Mouse (Mus musculus) embryonic stem cell, embryonic (primary cell): ENCODE measurements around the gene Phactr1.

Source experiments
- CTCF ChIA-PET, 4 experiments: fragments of 300-600 bp in 2 of 4; fragments of 350-600 bp in 2 of 4; sonication (Branson Sonifier 250); formaldehyde crosslinking; loops; one replicate each; lab custom pipeline; 2022; ENCODE audit warnings: inconsistent platforms in 2 of 4; lab: Charles Lee
- POLR2A ChIA-PET, 4 experiments: fragments of 300-600 bp in 2 of 4; fragments of 350-600 bp in 2 of 4; sonication (Branson Sonifier 250); formaldehyde crosslinking; loops; one replicate each; lab custom pipeline; 2022; ENCODE audit warnings: antibody characterized with exemption in 4 of 4, inconsistent platforms in 1 of 4; lab: Charles Lee

Gene Phactr1

GRCm38 (mm10) chr13:42982646-42983045, 302.2 kb downstream of the Phactr1 start:
- ChIA-PET POLR2A (interaction anchor here in 1 of 4 experiments (0.6 kb wide), 1 partner anchor 1729 kb away, joined by 3 read pairs; no protein-coding TSS in a partner anchor), CTCF (no interaction called here)

GRCm38 (mm10) chr13:42985806-42986205, 305.4 kb downstream of the Phactr1 start:
- ChIA-PET POLR2A (no interaction called here), CTCF (no interaction called here)

- CTCF ChIA-PET: no interaction called here
- POLR2A ChIA-PET: interaction anchor here in 1 of 4 experiments (0.6 kb wide), 1 partner anchor 1393 kb away, joined by 3 read pairs; no protein-coding TSS in a partner anchor
Observed at GRCm38 (mm10) chr13:42987931-42988579, 307.6 kb downstream of the Phactr1 start.

- CTCF ChIA-PET: no interaction called here
- POLR2A ChIA-PET: no interaction called here
Observed at GRCm38 (mm10) chr13:42989481-42989880, 309.1 kb downstream of the Phactr1 start.

GRCm38 (mm10) chr13:42990051-42990450, 309.6 kb downstream of the Phactr1 start:
- POLR2A ChIA-PET: no interaction called here
- CTCF ChIA-PET: no interaction called here

GRCm38 (mm10) chr13:42990493-42991111, 310.2 kb downstream of the Phactr1 start:
- ChIA-PET CTCF (no interaction called here), POLR2A (no interaction called here)

- ChIA-PET POLR2A (no interaction called here), CTCF (no interaction called here)
Observed at GRCm38 (mm10) chr13:42991164-42991563, 310.7 kb downstream of the Phactr1 start.

- ChIA-PET CTCF (no interaction called here), POLR2A (no interaction called here)
Observed at GRCm38 (mm10) chr13:42992306-42992705, 311.9 kb downstream of the Phactr1 start.

- CTCF ChIA-PET: no interaction called here
- POLR2A ChIA-PET: interaction anchor here in 1 of 4 experiments (0.5 to 2.0 kb wide), 2 partner anchors 10 to 693 kb away, joined by 4 read pairs; no protein-coding TSS in a partner anchor
Observed at GRCm38 (mm10) chr13:42994276-42994675, 313.9 kb downstream of the Phactr1 start.

- ChIA-PET CTCF (no interaction called here), POLR2A (interaction anchor here in 1 of 4 experiments (2.0 kb wide), 1 partner anchor 12 kb away, joined by 4 read pairs; no protein-coding TSS in a partner anchor)
Observed at GRCm38 (mm10) chr13:42996188-42996587, 315.8 kb downstream of the Phactr1 start.

- CTCF ChIA-PET: no interaction called here
- POLR2A ChIA-PET: interaction anchor here in 1 of 4 experiments (0.7 kb wide), 1 partner anchor 315 kb away, joined by 3 read pairs; no protein-coding TSS in a partner anchor
Observed at GRCm38 (mm10) chr13:42999287-42999686, 318.9 kb downstream of the Phactr1 start.

GRCm38 (mm10) chr13:43005131-43005579, 324.7 kb downstream of the Phactr1 start:
- ChIA-PET CTCF (no interaction called here), POLR2A (no interaction called here)

- ChIA-PET CTCF (no interaction called here), POLR2A (interaction anchor here in 1 of 4 experiments (0.6 kb wide), 1 partner anchor 1703 kb away, joined by 3 read pairs; no protein-coding TSS in a partner anchor)
Observed at GRCm38 (mm10) chr13:43008466-43008865, 328.0 kb downstream of the Phactr1 start.

- ChIA-PET CTCF (interaction anchor here in 1 of 4 experiments (0.6 kb wide), 1 partner anchor 192 kb away, joined by 3 read pairs; no protein-coding TSS in a partner anchor), POLR2A (no interaction called here)
Observed at GRCm38 (mm10) chr13:43009596-43009995, 329.2 kb downstream of the Phactr1 start.

- CTCF ChIA-PET: no interaction called here
- POLR2A ChIA-PET: interaction anchor here in 1 of 4 experiments (0.5 kb wide), 1 partner anchor 93 kb away, joined by 3 read pairs; no protein-coding TSS in a partner anchor
Observed at GRCm38 (mm10) chr13:43011516-43011915, 331.1 kb downstream of the Phactr1 start.

GRCm38 (mm10) chr13:43013984-43014383, 333.6 kb downstream of the Phactr1 start:
- CTCF ChIA-PET: no interaction called here
- POLR2A ChIA-PET: no interaction called here

- ChIA-PET CTCF (no interaction called here), POLR2A (no interaction called here)
Observed at GRCm38 (mm10) chr13:43015768-43016167, 335.3 kb downstream of the Phactr1 start.

- ChIA-PET CTCF (no interaction called here), POLR2A (interaction anchor here in 1 of 4 experiments (0.7 kb wide), 1 partner anchor 10 kb away, joined by 4 read pairs; no protein-coding TSS in a partner anchor)
Observed at GRCm38 (mm10) chr13:43018863-43019262, 338.4 kb downstream of the Phactr1 start.

GRCm38 (mm10) chr13:43021031-43021430, 340.6 kb downstream of the Phactr1 start:
- CTCF ChIA-PET: interaction anchor here in 1 of 4 experiments (0.6 kb wide), 1 partner anchor 32 kb away, joined by 3 read pairs; no protein-coding TSS in a partner anchor
- POLR2A ChIA-PET: no interaction called here

- CTCF ChIA-PET: interaction anchor here in 1 of 4 experiments (0.6 kb wide), 1 partner anchor 287 kb away, joined by 3 read pairs; no protein-coding TSS in a partner anchor
- POLR2A ChIA-PET: no interaction called here
Observed at GRCm38 (mm10) chr13:43023005-43023404, 342.6 kb downstream of the Phactr1 start.
